Mouse (Mus musculus) cerebellum, adult 11-12 months (tissue): ENCODE measurements around the gene 3110082J24Rik.
"Not testable (repeated sequence)": the region's sequence is repeated elsewhere in the genome, so short reads cannot be mapped to it uniquely, and the experiment has no call there.

Source experiments
- DNase-seq: peaks from one replicate; pipeline ENCODE4 v3.0.0; 2022

Gene 3110082J24Rik

DNA sequence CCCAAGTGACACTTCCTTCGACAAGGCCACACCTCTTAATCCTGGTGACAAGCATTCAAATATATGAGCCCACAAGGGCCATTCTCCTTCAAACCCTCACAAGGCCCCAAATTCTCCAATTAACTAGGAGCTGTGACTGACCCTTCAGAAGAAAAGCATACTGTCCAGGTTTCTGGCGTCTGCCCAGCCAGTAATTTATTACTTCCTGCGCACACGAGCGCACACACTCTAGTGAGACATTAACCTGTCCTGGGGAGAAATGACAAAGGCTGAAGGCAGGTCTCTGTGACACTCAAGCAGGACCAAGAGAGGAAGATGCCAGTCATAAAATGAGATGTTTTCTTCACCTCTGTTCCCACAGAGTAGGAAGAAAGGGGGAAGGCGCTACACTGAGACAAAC lies 38.2 kb downstream of the 3110082J24Rik start:
- DNase-seq: no peak

DNA sequence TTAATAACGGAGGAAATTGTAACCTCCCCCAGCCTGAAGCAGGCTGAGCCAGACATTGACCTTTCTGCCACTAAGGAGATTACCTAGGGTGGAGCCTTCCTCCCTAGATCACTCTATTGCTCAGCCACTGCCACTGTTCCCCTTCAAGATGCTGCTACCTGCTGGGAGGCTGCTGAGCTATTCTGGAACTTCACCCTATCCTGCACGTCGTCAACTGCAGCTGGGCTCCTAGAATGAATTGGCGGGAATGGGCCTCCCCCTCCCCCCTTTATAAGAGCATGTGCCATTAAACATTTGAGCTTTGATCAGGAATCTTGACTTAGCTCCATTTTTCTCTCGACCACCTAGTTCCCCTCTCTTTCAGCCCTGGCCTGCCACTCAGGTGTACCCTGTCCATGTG lies 46.3 kb downstream of the 3110082J24Rik start:
- not testable (repeated sequence) for DNase-seq

DNA sequence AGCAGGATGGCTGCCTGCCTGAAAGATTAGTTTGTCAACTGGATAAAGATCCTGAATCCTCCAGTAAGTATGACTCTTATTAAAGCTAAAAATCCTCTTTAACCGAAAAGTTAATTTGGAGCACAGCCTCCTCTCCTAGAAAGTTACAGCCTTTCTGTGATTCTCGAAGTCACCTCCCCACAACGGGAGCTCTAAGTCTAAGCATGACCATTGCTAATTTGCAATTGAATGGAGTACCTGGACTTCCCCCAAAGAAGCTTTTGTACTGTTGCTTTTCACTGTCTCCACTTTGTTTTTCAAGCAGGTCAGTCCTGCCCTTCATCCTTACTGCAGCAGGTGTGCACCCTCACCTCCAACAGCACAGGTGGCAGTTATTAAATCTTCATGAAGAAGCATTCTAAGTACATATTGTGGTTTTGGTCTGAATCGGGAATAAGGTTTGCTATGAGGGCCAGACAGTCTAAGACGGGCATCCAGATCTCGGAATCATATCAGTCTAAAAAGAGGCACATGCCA lies 47.6 kb downstream of the 3110082J24Rik start:
- no peak for DNase-seq
